Mouse (Mus musculus) liver, adult 2 months (tissue): ENCODE results near the gene Gm20696.

Experiments used
- CTCF ChIP-seq: fragments of 200-500 bp; IDR thresholded peaks from 2 replicates; pipeline ENCODE4 v1.5.1; 2011; ENCODE audit warnings: low read depth, low read length, control low read depth
- POLR2A ChIP-seq: fragments of 200-500 bp; IDR thresholded peaks from 2 replicates; pipeline ENCODE4 v1.6.1; 2011; ENCODE audit warnings: low read length, control low read depth; ENCODE audit not compliant: insufficient read depth; ENCODE audit errors: extremely low read depth

- TF ChIP-seq CTCF, result no peak
- TF ChIP-seq POLR2A, result no peak
Measured at GRCm38 (mm10) chr6:99276297-99276653, 390.3 kb downstream of the Gm20696 start.
